Mouse (Mus musculus) cerebellum, adult 9-11 months (tissue): ENCODE data around the gene Bag5.
"Not testable (repeated sequence)": the region's sequence is repeated elsewhere in the genome, so short reads cannot be mapped to it uniquely, and the experiment has no call there.

Source experiments
- DNase-seq: peaks from one replicate; pipeline ENCODE4 v3.0.0; 2022

The Bag5 gene

GRCm38 (mm10) chr12:111713004-111713651 lies at the start of gene Bag5, which contains the start of gene Apopt1:
TSS of gene Bag5 (minus strand) at chr12:111713257.
TSS of gene Apopt1 (plus strand) at chr12:111713261.
- peak; percentile 92 for DNase-seq

- no peak for DNase-seq
Observed at GRCm38 (mm10) chr12:111760306-111760908, 47.4 kb upstream of the Bag5 start.

GRCm38 (mm10) chr12:111759176-111760061 lies 46.4 kb upstream of the Bag5 start:
- peak; percentile 79 for DNase-seq

GRCm38 (mm10) chr12:111758381-111759175 lies 45.5 kb upstream of the Bag5 start, which contains the start of gene Klc1:
TSS of gene Klc1 (plus strand) at chr12:111758849.
- peak; percentile 85 for DNase-seq

GRCm38 (mm10) chr12:111757561-111758325 lies 44.7 kb upstream of the Bag5 start:
- peak; percentile 61 for DNase-seq

GRCm38 (mm10) chr12:111756698-111757082 lies 43.6 kb upstream of the Bag5 start:
- DNase-seq: no peak

- no peak for DNase-seq
Observed at GRCm38 (mm10) chr12:111756082-111756697, 43.1 kb upstream of the Bag5 start.

GRCm38 (mm10) chr12:111755231-111755630 lies 42.2 kb upstream of the Bag5 start:
- DNase-seq: no peak

- DNase-seq: no peak
Observed at GRCm38 (mm10) chr12:111754710-111755109, 41.7 kb upstream of the Bag5 start.

GRCm38 (mm10) chr12:111753347-111753746 lies 40.3 kb upstream of the Bag5 start:
- no peak for DNase-seq

- no peak for DNase-seq
Observed at GRCm38 (mm10) chr12:111752491-111752890, 39.4 kb upstream of the Bag5 start.

- no peak for DNase-seq
Observed at GRCm38 (mm10) chr12:111750739-111751138, 37.7 kb upstream of the Bag5 start.

GRCm38 (mm10) chr12:111747421-111747820 lies 34.4 kb upstream of the Bag5 start:
- DNase-seq: no peak

- DNase-seq: peak; percentile 52
Observed at GRCm38 (mm10) chr12:111746091-111746490, 33.0 kb upstream of the Bag5 start.

GRCm38 (mm10) chr12:111745274-111745673 lies 32.2 kb upstream of the Bag5 start:
- DNase-seq: no peak

- DNase-seq: no peak
Observed at GRCm38 (mm10) chr12:111743981-111744423, 30.9 kb upstream of the Bag5 start.

- no peak for DNase-seq
Observed at GRCm38 (mm10) chr12:111743419-111743818, 30.4 kb upstream of the Bag5 start.

- DNase-seq: no peak
Observed at GRCm38 (mm10) chr12:111741338-111741737, 28.3 kb upstream of the Bag5 start.

- peak; percentile 68 for DNase-seq
Observed at GRCm38 (mm10) chr12:111738754-111739153, 25.7 kb upstream of the Bag5 start.

GRCm38 (mm10) chr12:111737370-111737769 lies 24.3 kb upstream of the Bag5 start:
- no peak for DNase-seq

- DNase-seq: not testable (repeated sequence)
Observed at GRCm38 (mm10) chr12:111736676-111737075, 23.6 kb upstream of the Bag5 start.
